Mouse (Mus musculus): ENCODE data around the gene Gm14409.
"Not testable (repeated sequence)": the region's sequence is repeated elsewhere in the genome, so short reads cannot be mapped to it uniquely, and the experiment has no call there.

Gm14409 gene

DNA sequence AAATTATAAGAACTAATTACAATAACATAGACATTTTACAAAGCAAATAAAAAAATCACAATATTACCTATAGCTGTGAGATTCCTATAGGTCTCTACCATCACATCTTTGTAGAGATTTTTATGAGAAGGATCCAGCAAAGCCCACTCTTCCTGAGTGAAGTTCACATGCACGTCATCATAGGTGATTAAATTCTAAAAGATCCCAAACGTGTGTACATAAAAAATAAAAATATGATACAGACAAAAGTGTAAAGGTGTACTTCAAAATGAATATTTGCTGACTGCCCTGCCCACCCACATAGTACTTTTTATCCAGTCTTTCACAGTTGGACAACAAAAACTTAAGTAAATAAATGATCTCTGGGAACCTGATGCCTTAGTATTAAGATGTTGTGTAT is at the start of gene Gm14409:
TSS of gene Gm14409 (minus strand) at position 101 of the 400 bp plus-strand sequence.
- not testable (repeated sequence) for DNase-seq (ENCODE audit: low spot score in 2 of 2)

DNA sequence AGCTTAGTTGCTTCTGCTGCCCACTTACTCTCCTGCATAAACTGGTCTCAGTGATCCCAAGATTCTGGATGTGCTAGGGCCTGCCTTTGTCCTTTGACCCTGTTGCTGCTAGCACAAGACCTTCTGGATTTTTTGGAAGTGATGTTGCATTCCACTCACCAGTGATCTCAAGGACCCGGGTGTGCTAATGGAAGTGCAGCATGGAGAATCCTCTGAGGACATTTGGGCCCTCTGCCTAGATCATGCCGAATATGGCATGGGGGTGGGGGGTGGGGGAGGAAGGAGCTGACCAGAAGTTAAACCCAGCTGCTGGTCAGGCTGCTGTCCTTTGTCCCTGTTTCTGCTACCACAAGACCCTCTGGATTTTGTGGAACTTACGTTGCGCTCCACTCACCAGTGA is 42.8 kb upstream of the Gm14409 start:
- DNase-seq (ENCODE audit: low spot score in 2 of 2), result not testable (repeated sequence)

DNA sequence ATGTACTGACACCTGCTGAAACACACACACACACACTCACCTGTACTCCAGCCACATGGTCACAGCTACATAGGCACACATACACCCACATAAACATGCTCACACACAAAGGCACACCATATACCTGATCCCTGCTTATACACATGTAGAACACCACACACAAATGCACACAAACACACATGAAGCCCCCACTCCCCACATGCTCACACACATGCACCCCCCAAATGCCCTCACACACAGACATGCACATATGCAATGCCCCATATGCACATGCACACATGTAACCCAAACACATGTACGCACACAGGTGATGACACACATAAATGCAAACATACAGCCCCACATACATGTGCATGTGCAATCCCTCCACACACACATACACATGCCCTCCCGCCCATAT is 38.1 kb upstream of the Gm14409 start:
- DNase-seq (ENCODE audit: low spot score in 2 of 2), result not testable (repeated sequence)

DNA sequence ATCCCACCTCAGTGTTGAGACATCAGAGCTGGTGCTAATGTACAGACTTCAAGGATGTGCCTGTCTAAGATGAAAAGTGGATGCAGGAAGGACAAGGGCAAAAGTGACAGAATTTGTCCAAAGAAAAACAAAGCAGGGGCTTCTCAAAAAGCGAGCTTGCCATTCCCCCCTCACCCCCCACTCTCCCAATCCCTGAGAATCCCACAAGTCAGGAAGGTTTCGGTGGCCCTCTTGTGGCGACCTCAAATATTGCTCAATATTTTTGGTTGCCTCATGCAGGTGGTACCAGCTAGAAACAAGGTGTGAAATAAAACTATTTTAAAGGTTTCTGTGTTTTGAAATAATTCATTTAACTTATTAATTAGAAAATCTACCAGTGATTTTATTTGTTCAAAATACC is 16.9 kb upstream of the Gm14409 start:
- not testable (repeated sequence) for DNase-seq (ENCODE audit: low spot score in 2 of 2)

DNA sequence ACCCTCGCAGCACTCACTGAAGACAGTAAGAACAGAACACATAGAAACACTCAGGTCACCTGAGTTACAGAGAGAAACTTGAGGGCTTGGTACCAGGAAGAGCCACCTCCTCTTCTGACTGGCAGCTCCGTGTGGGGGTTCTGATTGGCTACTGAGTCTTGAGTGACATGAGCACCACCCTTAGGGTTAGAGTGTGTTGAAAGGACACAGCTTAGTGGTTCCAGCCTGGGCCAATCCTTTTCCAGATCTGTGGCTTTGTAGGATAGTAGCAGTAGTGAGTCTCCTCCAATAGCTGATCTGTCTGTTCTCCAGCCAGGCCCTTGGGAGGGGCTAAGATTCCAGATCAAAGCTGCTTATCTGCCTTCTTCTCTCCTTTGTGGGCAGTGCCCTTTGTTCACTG is 10.9 kb upstream of the Gm14409 start:
- DNase-seq (ENCODE audit: low spot score in 2 of 2), result not testable (repeated sequence)

DNA sequence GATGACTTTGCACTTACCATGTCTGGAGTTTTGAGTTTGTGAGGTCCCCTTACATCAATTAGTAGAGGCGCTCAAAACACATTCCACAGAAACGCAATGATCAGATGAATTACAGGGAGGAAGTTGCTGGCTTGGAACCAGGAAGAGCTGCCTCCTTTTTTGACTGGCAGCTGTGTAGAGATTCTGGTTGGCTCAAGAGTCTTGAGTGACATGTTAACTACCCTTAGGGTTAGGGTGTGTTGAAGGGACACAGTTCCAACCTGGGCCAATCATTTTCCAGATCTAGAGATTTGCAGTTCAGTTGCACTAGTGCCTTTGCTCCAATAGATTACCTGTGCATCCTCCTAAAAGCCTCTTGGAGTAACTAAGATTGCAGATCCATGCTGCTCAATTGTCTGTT is 5.4 kb upstream of the Gm14409 start:
- DNase-seq (ENCODE audit: low spot score in 2 of 2), result not testable (repeated sequence)

DNA sequence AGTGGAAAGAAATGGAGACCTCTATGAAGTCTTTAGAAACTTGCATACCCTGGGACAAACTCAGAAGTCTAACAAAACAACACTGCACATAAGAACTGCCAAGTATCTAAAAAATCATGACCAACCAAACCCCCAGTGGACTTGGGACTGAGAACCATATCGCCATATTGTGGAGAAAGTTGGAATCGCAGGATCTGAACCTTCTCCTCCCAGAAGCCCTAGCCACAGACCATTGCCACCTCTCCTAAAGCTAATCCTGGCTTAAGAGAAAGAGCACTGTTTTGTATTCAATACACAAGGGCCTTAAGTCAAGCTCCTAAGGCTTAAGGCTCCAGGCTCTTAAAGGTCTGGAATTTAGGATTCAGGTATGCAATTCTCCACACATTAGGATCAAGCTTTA is 19.4 kb downstream of the Gm14409 start:
- DNase-seq (ENCODE audit: low spot score in 2 of 2), result not testable (repeated sequence)

DNA sequence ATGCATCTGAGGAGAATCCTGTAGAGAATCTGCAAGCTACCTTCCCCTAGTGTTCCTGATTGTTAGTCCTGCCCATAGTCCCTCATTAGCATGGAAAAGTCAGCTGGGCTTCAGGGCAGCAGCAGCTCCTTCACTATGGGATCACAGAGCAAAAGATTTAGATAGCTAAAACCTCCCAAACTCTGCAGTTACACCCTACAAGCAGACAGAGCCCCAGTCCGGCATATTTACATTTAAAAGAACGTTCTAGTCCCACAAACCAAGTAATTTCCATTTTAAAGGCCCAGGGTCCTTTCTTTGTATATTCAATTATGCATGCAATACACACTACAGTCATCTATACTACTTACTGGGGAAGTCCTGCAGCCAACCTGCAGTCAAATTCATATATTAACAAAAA is 36.4 kb downstream of the Gm14409 start:
- DNase-seq (ENCODE audit: low spot score in 2 of 2), result not testable (repeated sequence)
